Mouse (Mus musculus): Measurements from ENCODE around the gene Olfr1341. TPM values are rescaled to one million over a fixed set of nuclear protein-coding genes. Genes with fewer than 3 reads are reported as not detected.

Gene Olfr1341
- total RNA-seq (2014; rRNA removed; ENCODE audit: low replicate concordance) (not detected in 2 replicates), polyA plus RNA-seq (2015; fragmentation: Nextera tagmentation; extraction: Ambion mirVana) (not detected in 2 replicates)

- H3K4me2 ChIP-seq (ENCODE audit: low read depth, low read length): no peak within 1 kb of the TSS
- no peak within 1 kb of the TSS for H3K4me3 ChIP-seq (ENCODE audit: low read depth, low read length)
- no peaks in the 10 kb centered on the region for H3K9me3 ChIP-seq (replicated peaks; ENCODE audit: control insufficient read depth, low read length)
- H3K27ac ChIP-seq (ENCODE audit: low read depth): no peak within 1 kb of the TSS
- no peak for ATAC-seq (ENCODE audit: insufficient read depth, low read depth)
- H3K4me1 ChIP-seq (ENCODE audit: control insufficient read depth, insufficient read depth): no peaks in the 10 kb centered on the region
- WGBS: 51% methylated on average over 3 of the region's 3 CpGs
- no peak for DNase-seq (ENCODE audit: low spot score)
- TF ChIP-seq EP300 (IDR thresholded peaks at IDR 0.05; ENCODE audit: low read depth): no peak
- TF ChIP-seq CTCF (IDR thresholded peaks at IDR 0.05; ENCODE audit: low read depth): no peak
- H3K9ac ChIP-seq (replicated peaks; ENCODE audit: low read depth, low read length): no peak within 1 kb of the TSS
- H3K27me3 ChIP-seq (ENCODE audit: control insufficient read depth, insufficient read depth, low read length): no peaks in the 10 kb centered on the region
- H3K36me3 ChIP-seq (replicated peaks; ENCODE audit: control insufficient read depth, insufficient read depth, low read length): no peaks in the 10 kb centered on the region
Observed at GRCm38 (mm10) chr4:118703223-118703622, at the start of gene Olfr1341. TSS of gene Olfr1341 (plus strand) at chr4:118703523.

- no peak within 1 kb of the TSS for H3K9ac ChIP-seq (replicated peaks; ENCODE audit: low read depth, low read length)
- no peaks in the 10 kb centered on the region for H3K4me1 ChIP-seq (ENCODE audit: control insufficient read depth, insufficient read depth)
- no peak for TF ChIP-seq CTCF (IDR thresholded peaks at IDR 0.05; ENCODE audit: low read depth)
- TF ChIP-seq EP300 (IDR thresholded peaks at IDR 0.05; ENCODE audit: low read depth): no peak
- no peaks in the 10 kb centered on the region for H3K9me3 ChIP-seq (replicated peaks; ENCODE audit: control insufficient read depth, low read length)
- no peak within 1 kb of the TSS for H3K4me2 ChIP-seq (ENCODE audit: low read depth, low read length)
- no peaks in the 10 kb centered on the region for H3K36me3 ChIP-seq (replicated peaks; ENCODE audit: control insufficient read depth, insufficient read depth, low read length)
- DNase-seq (ENCODE audit: low spot score) (no peak), ATAC-seq (ENCODE audit: insufficient read depth, low read depth) (no peak)
- no peaks in the 10 kb centered on the region for H3K27me3 ChIP-seq (ENCODE audit: control insufficient read depth, insufficient read depth, low read length)
- no peak within 1 kb of the TSS for H3K4me3 ChIP-seq (ENCODE audit: low read depth, low read length)
- no peak within 1 kb of the TSS for H3K27ac ChIP-seq (ENCODE audit: low read depth)
Observed at GRCm38 (mm10) chr4:118658652-118659051, 44.7 kb upstream of the Olfr1341 start, which contains the start of gene Olfr62. TSS of gene Olfr62 (plus strand) at chr4:118658952.

- ATAC-seq (ENCODE audit: insufficient read depth, low read depth) (no peak), DNase-seq (ENCODE audit: low spot score) (no peak)
- no peaks in the 10 kb centered on the region for H3K9me3 ChIP-seq (replicated peaks; ENCODE audit: control insufficient read depth, low read length)
- WGBS: 7% methylated on average over 2 of the region's 2 CpGs
- H3K27me3 ChIP-seq (ENCODE audit: control insufficient read depth, insufficient read depth, low read length): no peaks in the 10 kb centered on the region
- no peak overlapping the region for H3K4me3 ChIP-seq (ENCODE audit: low read depth, low read length)
- no peak overlapping the region for H3K9ac ChIP-seq (replicated peaks; ENCODE audit: low read depth, low read length)
- H3K4me2 ChIP-seq (ENCODE audit: low read depth, low read length): no peak overlapping the region
- H3K36me3 ChIP-seq (replicated peaks; ENCODE audit: control insufficient read depth, insufficient read depth, low read length): no peaks in the 10 kb centered on the region
- TF ChIP-seq CTCF (IDR thresholded peaks at IDR 0.05; ENCODE audit: low read depth) (no peak), EP300 (IDR thresholded peaks at IDR 0.05; ENCODE audit: low read depth) (no peak)
- H3K4me1 ChIP-seq (ENCODE audit: control insufficient read depth, insufficient read depth): no peaks in the 10 kb centered on the region
- H3K27ac ChIP-seq (ENCODE audit: low read depth): no peak overlapping the region
Observed at GRCm38 (mm10) chr4:118687086-118687485, 16.2 kb upstream of the Olfr1341 start.

- Histone ChIP-seq H3K27me3 (ENCODE audit: control insufficient read depth, insufficient read depth, low read length) (no peaks in the 10 kb centered on the region), H3K4me2 (ENCODE audit: low read depth, low read length) (no peak within 1 kb of the TSS), H3K27ac (ENCODE audit: low read depth) (no peak within 1 kb of the TSS), H3K4me3 (ENCODE audit: low read depth, low read length) (no peak within 1 kb of the TSS), H3K36me3 (replicated peaks; ENCODE audit: control insufficient read depth, insufficient read depth, low read length) (no peaks in the 10 kb centered on the region), H3K4me1 (ENCODE audit: control insufficient read depth, insufficient read depth) (no peaks in the 10 kb centered on the region), H3K9ac (replicated peaks; ENCODE audit: low read depth, low read length) (no peak within 1 kb of the TSS), H3K9me3 (replicated peaks; ENCODE audit: control insufficient read depth, low read length) (no peaks in the 10 kb centered on the region)
- ATAC-seq (ENCODE audit: insufficient read depth, low read depth) (no peak), DNase-seq (ENCODE audit: low spot score) (no peak)
- TF ChIP-seq EP300 (IDR thresholded peaks at IDR 0.05; ENCODE audit: low read depth) (no peak), CTCF (IDR thresholded peaks at IDR 0.05; ENCODE audit: low read depth) (no peak)
- WGBS: 58% methylated on average over 12 of the region's 12 CpGs
Observed at GRCm38 (mm10) chr4:118692412-118692973, 10.8 kb upstream of the Olfr1341 start, which contains the start of gene Olfr1342. TSS of gene Olfr1342 (minus strand) at chr4:118692756.

DNA sequence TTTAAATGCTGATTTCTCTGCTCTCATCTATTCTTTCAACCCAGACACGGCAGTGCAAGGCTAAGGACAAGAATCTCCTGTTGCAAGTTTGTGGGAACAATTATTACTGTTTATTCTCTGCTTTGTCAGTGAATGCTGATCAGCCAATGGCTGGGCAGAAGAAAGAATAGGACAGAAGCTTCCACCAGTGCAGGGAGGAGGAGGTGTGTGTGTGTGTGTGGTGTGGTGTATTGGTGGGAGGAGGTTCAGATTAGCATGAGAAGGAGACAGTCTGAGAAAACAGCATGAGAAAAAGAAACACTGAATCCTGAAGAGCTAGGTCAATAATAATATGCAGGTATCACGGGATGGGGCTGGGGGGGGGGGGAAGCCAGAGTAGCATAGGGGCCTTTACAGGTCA lies 9.5 kb upstream of the Olfr1341 start:
- no peak overlapping the region for H3K4me3 ChIP-seq (ENCODE audit: low read depth, low read length)
- H3K36me3 ChIP-seq (replicated peaks; ENCODE audit: control insufficient read depth, insufficient read depth, low read length): no peaks in the 10 kb centered on the region
- no peak overlapping the region for H3K27ac ChIP-seq (ENCODE audit: low read depth)
- H3K4me1 ChIP-seq (ENCODE audit: control insufficient read depth, insufficient read depth): no peaks in the 10 kb centered on the region
- H3K9ac ChIP-seq (replicated peaks; ENCODE audit: low read depth, low read length): no peak overlapping the region
- TF ChIP-seq EP300 (IDR thresholded peaks at IDR 0.05; ENCODE audit: low read depth): no peak
- TF ChIP-seq CTCF (IDR thresholded peaks at IDR 0.05; ENCODE audit: low read depth): no peak
- H3K27me3 ChIP-seq (ENCODE audit: control insufficient read depth, insufficient read depth, low read length): no peaks in the 10 kb centered on the region
- WGBS: 50% methylated on average over 2 of the region's 2 CpGs
- DNase-seq (ENCODE audit: low spot score) (no peak), ATAC-seq (ENCODE audit: insufficient read depth, low read depth) (no peak)
- H3K4me2 ChIP-seq (ENCODE audit: low read depth, low read length): no peak overlapping the region
- H3K9me3 ChIP-seq (replicated peaks; ENCODE audit: control insufficient read depth, low read length): no peaks in the 10 kb centered on the region

DNA sequence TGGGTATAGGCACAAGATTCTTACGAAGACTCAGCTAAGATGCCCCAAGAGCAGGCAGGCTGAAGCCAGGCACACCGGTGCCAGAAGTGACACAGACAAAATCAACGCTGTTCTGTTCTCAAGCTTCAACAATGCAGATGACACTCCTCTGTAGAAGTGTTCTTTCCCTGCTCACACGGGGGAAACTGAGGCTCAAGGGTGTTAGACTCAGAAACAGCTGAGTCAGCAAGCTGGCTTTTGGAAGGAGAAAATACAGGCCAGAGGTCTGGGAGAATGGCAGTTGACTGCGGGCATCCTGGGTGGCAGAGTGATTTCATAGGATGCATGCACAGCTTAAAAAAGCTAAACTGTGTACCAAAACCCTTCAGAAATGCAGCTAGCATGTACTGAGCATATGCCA lies 4.8 kb downstream of the Olfr1341 start:
- Histone ChIP-seq H3K4me1 (ENCODE audit: control insufficient read depth, insufficient read depth) (no peaks in the 10 kb centered on the region), H3K36me3 (replicated peaks; ENCODE audit: control insufficient read depth, insufficient read depth, low read length) (no peaks in the 10 kb centered on the region), H3K9ac (replicated peaks; ENCODE audit: low read depth, low read length) (no peak overlapping the region), H3K4me3 (ENCODE audit: low read depth, low read length) (no peak overlapping the region), H3K27me3 (ENCODE audit: control insufficient read depth, insufficient read depth, low read length) (no peaks in the 10 kb centered on the region), H3K27ac (ENCODE audit: low read depth) (no peak overlapping the region), H3K4me2 (ENCODE audit: low read depth, low read length) (no peak overlapping the region), H3K9me3 (replicated peaks; ENCODE audit: control insufficient read depth, low read length) (no peaks in the 10 kb centered on the region)
- no peak for TF ChIP-seq CTCF (IDR thresholded peaks at IDR 0.05; ENCODE audit: low read depth)
- TF ChIP-seq EP300 (IDR thresholded peaks at IDR 0.05; ENCODE audit: low read depth): no peak
- 75% methylated on average over 5 of the region's 5 CpGs for WGBS
- DNase-seq (ENCODE audit: low spot score) (no peak), ATAC-seq (ENCODE audit: insufficient read depth, low read depth) (no peak)
